In genomic region chr16:7701471-7701870, GRCm38 (mm10) we compare ENCODE assay signal across 17 mouse cellular contexts.
DNase-seq lines count a peak whose midpoint lies in the region; ATAC-seq and TF ChIP-seq lines count a peak whose summit lies in the region.
"Had no signal": no experiment of that assay in that cellular context is flagged by ENCODE, and none has a peak within 500 bp of the region (broad histone marks: within the 10 kb centered on the region; RNA-seq: fewer than 3 reads in every experiment).

No protein-coding gene starts in this region.

- 46% methylated on average over 4 of the region's 4 CpGs for WGBS in embryonic facial prominence, embryonic 14.5 days
- WGBS in embryonic facial prominence, embryonic 10.5 days = 68% methylated on average over 4 of the region's 4 CpGs
- WGBS in kidney, adult 2 months = 38% methylated on average over 4 of the region's 4 CpGs
- WGBS in kidney, embryonic 14.5 days = 51% methylated on average over 4 of the region's 4 CpGs
- WGBS in midbrain, embryonic 14.5 days = 63% methylated on average over 4 of the region's 4 CpGs
- 49% methylated on average over 4 of the region's 4 CpGs for WGBS in midbrain, embryonic 16.5 days
- 46% methylated on average over 4 of the region's 4 CpGs for WGBS in forebrain, embryonic 11.5 days

- H3K4me1 ChIP-seq in embryonic facial prominence, embryonic 14.5 days (ENCODE audit: control insufficient read depth, insufficient read depth, low read length) = no peaks in the 10 kb centered on the region
- no peaks in the 10 kb centered on the region for H3K4me1 ChIP-seq in embryonic facial prominence, embryonic 10.5 days
- H3K4me1 ChIP-seq in kidney, adult 2 months (ENCODE audit: control insufficient read depth, insufficient read depth, low read length) = no peaks in the 10 kb centered on the region
- no peaks in the 10 kb centered on the region for H3K4me1 ChIP-seq in kidney, embryonic 14.5 days (ENCODE audit: control insufficient read depth, insufficient read depth, low read length)
- no peaks in the 10 kb centered on the region for H3K4me1 ChIP-seq in midbrain, embryonic 14.5 days (ENCODE audit: control insufficient read depth, insufficient read depth, low read length)
- no peaks in the 10 kb centered on the region for H3K4me1 ChIP-seq in midbrain, embryonic 16.5 days (ENCODE audit: control insufficient read depth, insufficient read depth, low read length)
- H3K4me1 ChIP-seq in forebrain, embryonic 11.5 days (replicated peaks; ENCODE audit: control insufficient read depth, insufficient read depth, low read length) = no peaks in the 10 kb centered on the region
- H3K4me1 ChIP-seq: limb, embryonic 12.5 days had no signal

- TF ChIP-seq POLR2A in kidney, adult 2 months (IDR thresholded peaks at IDR 0.05; ENCODE audit: low read depth, low read length) = no peak

- H3K27me3 ChIP-seq in embryonic facial prominence, embryonic 14.5 days (replicated peaks; ENCODE audit: control insufficient read depth, insufficient read depth, low read length) = no peaks in the 10 kb centered on the region
- no peaks in the 10 kb centered on the region for H3K27me3 ChIP-seq in embryonic facial prominence, embryonic 10.5 days (replicated peaks; ENCODE audit: low read depth, poor library complexity, severe bottlenecking)
- no peaks in the 10 kb centered on the region for H3K27me3 ChIP-seq in kidney, adult 2 months (replicated peaks; ENCODE audit: control insufficient read depth, insufficient read depth, low read length)
- no peaks in the 10 kb centered on the region for H3K27me3 ChIP-seq in kidney, embryonic 14.5 days (ENCODE audit: control insufficient read depth, insufficient read depth, low read length)
- no peaks in the 10 kb centered on the region for H3K27me3 ChIP-seq in midbrain, embryonic 14.5 days (ENCODE audit: control insufficient read depth, insufficient read depth, low read length)
- H3K27me3 ChIP-seq in midbrain, embryonic 16.5 days (ENCODE audit: control insufficient read depth, insufficient read depth, low read depth, low read length) = no peaks in the 10 kb centered on the region
- no peaks in the 10 kb centered on the region for H3K27me3 ChIP-seq in forebrain, embryonic 11.5 days (ENCODE audit: control insufficient read depth, insufficient read depth, low read length)
- H3K27me3 ChIP-seq: limb, embryonic 12.5 days; midbrain, embryonic 12.5 days had no signal

- H3K9ac ChIP-seq in embryonic facial prominence, embryonic 14.5 days (ENCODE audit: low read depth, low read length) = no peak overlapping the region
- no peak overlapping the region for H3K9ac ChIP-seq in kidney, embryonic 14.5 days (ENCODE audit: low read depth, low read length)
- no peak overlapping the region for H3K9ac ChIP-seq in midbrain, embryonic 14.5 days (replicated peaks; ENCODE audit: low read length)
- no peak overlapping the region for H3K9ac ChIP-seq in midbrain, embryonic 16.5 days (ENCODE audit: low read depth, low read length)
- H3K9ac ChIP-seq in forebrain, embryonic 11.5 days (ENCODE audit: low read length) = no peak overlapping the region
- H3K9ac ChIP-seq: limb, embryonic 12.5 days; midbrain, embryonic 12.5 days had no signal

- peak; percentile 38 for DNase-seq in embryonic facial prominence, embryonic 14.5 days (ENCODE audit: low spot score)
- DNase-seq in embryonic facial prominence, embryonic 10.5 days (ENCODE audit: low spot score) = no peak
- peak; percentile 30 for DNase-seq in kidney, adult 2 months
- DNase-seq in midbrain, embryonic 14.5 days = peak; percentile 19
- DNase-seq in retina, postnatal 1 day = peak; percentile 90
- DNase-seq in forebrain, embryonic 11.5 days (ENCODE audit: low spot score) = no peak
- DNase-seq: B cell, adult 2 months; cerebellum, adult 9-11 months; embryo, embryonic 11 days had no signal

- no peak overlapping the region for H3K4me2 ChIP-seq in embryonic facial prominence, embryonic 14.5 days (ENCODE audit: low read depth, low read length)
- H3K4me2 ChIP-seq in kidney, embryonic 14.5 days (replicated peaks; ENCODE audit: low read depth, low read length) = no peak overlapping the region
- no peak overlapping the region for H3K4me2 ChIP-seq in midbrain, embryonic 14.5 days (ENCODE audit: low read length)
- no peak overlapping the region for H3K4me2 ChIP-seq in midbrain, embryonic 16.5 days (ENCODE audit: low read length)
- H3K4me2 ChIP-seq in forebrain, embryonic 11.5 days (ENCODE audit: low read depth, low read length, severe bottlenecking) = no peak overlapping the region
- H3K4me2 ChIP-seq: limb, embryonic 12.5 days; midbrain, embryonic 12.5 days had no signal

- H3K4me3 ChIP-seq in embryonic facial prominence, embryonic 14.5 days (ENCODE audit: low read depth, low read length) = no peak overlapping the region
- H3K4me3 ChIP-seq in embryonic facial prominence, embryonic 10.5 days = no peak overlapping the region
- no peak overlapping the region for H3K4me3 ChIP-seq in kidney, adult 2 months (ENCODE audit: insufficient read depth, low read depth, low read length)
- no peak overlapping the region for H3K4me3 ChIP-seq in kidney, embryonic 14.5 days (ENCODE audit: low read length)
- no peak overlapping the region for H3K4me3 ChIP-seq in midbrain, embryonic 14.5 days (replicated peaks; ENCODE audit: low read depth, low read length)
- H3K4me3 ChIP-seq in midbrain, embryonic 16.5 days (ENCODE audit: low read depth, low read length) = no peak overlapping the region
- H3K4me3 ChIP-seq in forebrain, embryonic 11.5 days (ENCODE audit: low read depth, low read length) = no peak overlapping the region
- H3K4me3 ChIP-seq: left cerebral cortex, adult 2 months; limb, embryonic 12.5 days; midbrain, embryonic 12.5 days had no signal

- no peak overlapping the region for H3K27ac ChIP-seq in embryonic facial prominence, embryonic 14.5 days (replicated peaks; ENCODE audit: low read depth, low read length)
- no peak overlapping the region for H3K27ac ChIP-seq in embryonic facial prominence, embryonic 10.5 days (replicated peaks)
- H3K27ac ChIP-seq in kidney, adult 2 months (ENCODE audit: insufficient read depth, low read depth, low read length) = no peak overlapping the region
- H3K27ac ChIP-seq in kidney, embryonic 14.5 days (ENCODE audit: low read depth, low read length) = no peak overlapping the region
- no peak overlapping the region for H3K27ac ChIP-seq in midbrain, embryonic 14.5 days (replicated peaks; ENCODE audit: low read depth, low read length)
- H3K27ac ChIP-seq in midbrain, embryonic 16.5 days (ENCODE audit: low read length) = no peak overlapping the region
- H3K27ac ChIP-seq in forebrain, embryonic 11.5 days (ENCODE audit: low read depth, low read length) = no peak overlapping the region
- H3K27ac ChIP-seq: hindbrain, postnatal 0 days; left cerebral cortex, adult 2 months; limb, embryonic 12.5 days; macrophage; midbrain, embryonic 12.5 days had no signal

- no peak for ATAC-seq in embryonic facial prominence, embryonic 14.5 days (ENCODE audit: low read depth)
- ATAC-seq in kidney, embryonic 14.5 days (ENCODE audit: low FRiP score, low TSS enrichment) = no peak
- no peak for ATAC-seq in midbrain, embryonic 14.5 days (ENCODE audit: low FRiP score, low TSS enrichment)
- ATAC-seq in midbrain, embryonic 16.5 days = no peak
- ATAC-seq in forebrain, embryonic 11.5 days (replicated peaks; ENCODE audit: low FRiP score) = no peak
- ATAC-seq: forebrain, embryonic 16.5 days; hindbrain, postnatal 0 days had no signal

- H3K9me3 ChIP-seq in embryonic facial prominence, embryonic 14.5 days (ENCODE audit: control insufficient read depth, low read length) = no peaks in the 10 kb centered on the region
- H3K9me3 ChIP-seq in embryonic facial prominence, embryonic 10.5 days = no peaks in the 10 kb centered on the region
- H3K9me3 ChIP-seq in kidney, embryonic 14.5 days (ENCODE audit: control insufficient read depth, low read length) = no peaks in the 10 kb centered on the region
- no peaks in the 10 kb centered on the region for H3K9me3 ChIP-seq in midbrain, embryonic 14.5 days (ENCODE audit: control insufficient read depth, low read length)
- no peaks in the 10 kb centered on the region for H3K9me3 ChIP-seq in midbrain, embryonic 16.5 days (replicated peaks; ENCODE audit: control insufficient read depth, low read length, poor library complexity, severe bottlenecking)
- no peaks in the 10 kb centered on the region for H3K9me3 ChIP-seq in forebrain, embryonic 11.5 days (ENCODE audit: control insufficient read depth, low read length)
- H3K9me3 ChIP-seq: limb, embryonic 12.5 days; midbrain, embryonic 12.5 days had no signal

- H3K36me3 ChIP-seq in embryonic facial prominence, embryonic 14.5 days (ENCODE audit: control insufficient read depth, insufficient read depth, low read length) = no peaks in the 10 kb centered on the region
- H3K36me3 ChIP-seq in embryonic facial prominence, embryonic 10.5 days (replicated peaks) = no peaks in the 10 kb centered on the region
- H3K36me3 ChIP-seq in kidney, adult 2 months (ENCODE audit: control insufficient read depth, insufficient read depth, low read length) = no peaks in the 10 kb centered on the region
- H3K36me3 ChIP-seq in kidney, embryonic 14.5 days (ENCODE audit: control insufficient read depth, insufficient read depth, low read length) = no peaks in the 10 kb centered on the region
- no peaks in the 10 kb centered on the region for H3K36me3 ChIP-seq in midbrain, embryonic 14.5 days (ENCODE audit: control insufficient read depth, insufficient read depth, low read length)
- no peaks in the 10 kb centered on the region for H3K36me3 ChIP-seq in midbrain, embryonic 16.5 days (ENCODE audit: control insufficient read depth, insufficient read depth, low read length)
- no peaks in the 10 kb centered on the region for H3K36me3 ChIP-seq in forebrain, embryonic 11.5 days (ENCODE audit: control insufficient read depth, insufficient read depth, low read length)
- H3K36me3 ChIP-seq: limb, embryonic 12.5 days; midbrain, embryonic 12.5 days had no signal

- no peak for TF ChIP-seq CTCF in kidney, adult 2 months (conservative IDR thresholded peaks at IDR 0.05; ENCODE audit: insufficient read depth, insufficient read length, low read depth, low read length)

Comparison
In these comparisons a context has a peak if more than half of its experiments do, and no peak if none do; other contexts are left out.
1. DNase-seq: peak in embryonic facial prominence, embryonic 14.5 days (single experiment), kidney, adult 2 months (single experiment), midbrain, embryonic 14.5 days (single experiment) and retina, postnatal 1 day (single experiment); none in embryonic facial prominence, embryonic 10.5 days (single experiment) and forebrain, embryonic 11.5 days (single experiment).